Mouse (Mus musculus) brown adipose tissue, adult 24 weeks (tissue): ENCODE results near the gene Epha4. TPM values are rescaled to one million over a fixed set of nuclear protein-coding genes. Genes with fewer than 3 reads are reported as not detected.

Experiments
- H3K27ac ChIP-seq: fragments of 200-500 bp; replicated peaks from 2 replicates; pipeline ENCODE4 v1.5.1; 2012; ENCODE audit warnings: low read depth, mild to moderate bottlenecking, low read length
- H3K4me1 ChIP-seq: fragments of 200-500 bp; 2 replicates; pipeline ENCODE4 v1.6.1; 2012; ENCODE audit warnings: low read length, mixed read lengths; ENCODE audit not compliant: control insufficient read depth, insufficient read depth, insufficient read length
- H3K4me3 ChIP-seq: fragments of 200-500 bp; 2 replicates; pipeline ENCODE4 v1.5.1; 2012; ENCODE audit warnings: low read depth, mild to moderate bottlenecking, low read length, moderate library complexity; ENCODE audit not compliant: insufficient read depth
- polyA plus RNA-seq: library from polyadenylated mRNA; stranded (reverse); fragments of >200 nt; gene quantifications from 2 replicates; pipeline ENCODE4 v1.2.4, GENCODE M21; 2012; ENCODE audit not compliant: missing spikeins, insufficient read depth, insufficient read length

Epha4 gene
- polyA plus RNA-seq, 1 experiment: 0.59 TPM

- H3K27ac ChIP-seq: no peak overlapping the region
Measured at GRCm38 (mm10) chr1:77389069-77389468, 125.8 kb downstream of the Epha4 start.

GRCm38 (mm10) chr1:77388556-77388955, 126.3 kb downstream of the Epha4 start:
- H3K4me3 ChIP-seq: no peak overlapping the region
- H3K4me1 ChIP-seq: no peaks in the 10 kb centered on the region
- H3K27ac ChIP-seq: no peak overlapping the region

More at GRCm38 (mm10) chr1:77389069-77389468, 125.8 kb downstream of the Epha4 start:
- Histone ChIP-seq H3K4me3 (no peak overlapping the region), H3K4me1 (no peaks in the 10 kb centered on the region)

GRCm38 (mm10) chr1:77385613-77386012, 129.3 kb downstream of the Epha4 start:
- Histone ChIP-seq H3K4me1 (no peaks in the 10 kb centered on the region), H3K27ac (no peak overlapping the region)

GRCm38 (mm10) chr1:77383466-77383865, 131.4 kb downstream of the Epha4 start:
- H3K27ac ChIP-seq: no peak overlapping the region

More at GRCm38 (mm10) chr1:77385613-77386012, 129.3 kb downstream of the Epha4 start:
- no peak overlapping the region for H3K4me3 ChIP-seq

GRCm38 (mm10) chr1:77377550-77377980, 137.3 kb downstream of the Epha4 start:
- no peak overlapping the region for H3K4me3 ChIP-seq
- no peaks in the 10 kb centered on the region for H3K4me1 ChIP-seq
- no peak overlapping the region for H3K27ac ChIP-seq

More at GRCm38 (mm10) chr1:77383466-77383865, 131.4 kb downstream of the Epha4 start:
- Histone ChIP-seq H3K4me1 (no peaks in the 10 kb centered on the region), H3K4me3 (no peak overlapping the region)

- H3K4me1 ChIP-seq: peaks cover 4% of the 10 kb centered on the region; the same call in 1 of the 2 replicates
- H3K27ac ChIP-seq: no peak overlapping the region
- H3K4me3 ChIP-seq: no peak overlapping the region
Measured at GRCm38 (mm10) chr1:77374054-77374453, 140.8 kb downstream of the Epha4 start.

GRCm38 (mm10) chr1:77370921-77371320, 144.0 kb downstream of the Epha4 start:
- Histone ChIP-seq H3K4me1 (peaks cover 4% of the 10 kb centered on the region; the same call in 1 of the 2 replicates), H3K27ac (no peak overlapping the region), H3K4me3 (no peak overlapping the region)

- H3K27ac ChIP-seq: no peak overlapping the region
- no peak overlapping the region for H3K4me3 ChIP-seq
- H3K4me1 ChIP-seq: peaks cover 4% of the 10 kb centered on the region; the same call in 1 of the 2 replicates
Measured at GRCm38 (mm10) chr1:77369255-77369837, 145.5 kb downstream of the Epha4 start.

GRCm38 (mm10) chr1:77365850-77366249, 149.0 kb downstream of the Epha4 start:
- H3K27ac ChIP-seq: no peak overlapping the region
- no peak overlapping the region for H3K4me3 ChIP-seq
- H3K4me1 ChIP-seq: no peaks in the 10 kb centered on the region

GRCm38 (mm10) chr1:77364596-77364995, 150.3 kb downstream of the Epha4 start:
- H3K27ac ChIP-seq: no peak overlapping the region
- H3K4me3 ChIP-seq: no peak overlapping the region
- H3K4me1 ChIP-seq: no peaks in the 10 kb centered on the region

GRCm38 (mm10) chr1:77363848-77364247, 151.0 kb downstream of the Epha4 start:
- Histone ChIP-seq H3K27ac (no peak overlapping the region), H3K4me1 (no peaks in the 10 kb centered on the region)

GRCm38 (mm10) chr1:77346459-77346858, 168.4 kb downstream of the Epha4 start:
- Histone ChIP-seq H3K4me1 (no peaks in the 10 kb centered on the region), H3K27ac (no peak overlapping the region)

More at GRCm38 (mm10) chr1:77363848-77364247, 151.0 kb downstream of the Epha4 start:
- no peak overlapping the region for H3K4me3 ChIP-seq

GRCm38 (mm10) chr1:77343792-77344191, 171.1 kb downstream of the Epha4 start:
- H3K4me1 ChIP-seq: no peaks in the 10 kb centered on the region
- no peak overlapping the region for H3K4me3 ChIP-seq

More at GRCm38 (mm10) chr1:77346459-77346858, 168.4 kb downstream of the Epha4 start:
- no peak overlapping the region for H3K4me3 ChIP-seq

GRCm38 (mm10) chr1:77339701-77340100, 175.2 kb downstream of the Epha4 start:
- Histone ChIP-seq H3K4me3 (no peak overlapping the region), H3K27ac (no peak overlapping the region), H3K4me1 (no peaks in the 10 kb centered on the region)

More at GRCm38 (mm10) chr1:77343792-77344191, 171.1 kb downstream of the Epha4 start:
- H3K27ac ChIP-seq: no peak overlapping the region

GRCm38 (mm10) chr1:77338346-77338745, 176.5 kb downstream of the Epha4 start:
- Histone ChIP-seq H3K4me1 (no peaks in the 10 kb centered on the region), H3K27ac (no peak overlapping the region), H3K4me3 (no peak overlapping the region)

- Histone ChIP-seq H3K4me3 (no peak overlapping the region), H3K27ac (no peak overlapping the region), H3K4me1 (no peaks in the 10 kb centered on the region)
Measured at GRCm38 (mm10) chr1:77336937-77337336, 178.0 kb downstream of the Epha4 start.
